Mouse (Mus musculus) limb, embryonic 11.5 days (tissue): ENCODE measurements around the gene Ttll4. TPM values are rescaled to one million over a fixed set of nuclear protein-coding genes. Genes with fewer than 3 reads are reported as not detected.

ENCODE experiments used
- ATAC-seq: fragments of 200-750 bp; cut with Nextera tagmentation; 2 replicates; pipeline ENCODE4 v1.8.0; 2017; ENCODE audit warnings: low read depth; ENCODE audit not compliant: insufficient number of reproducible peaks, low FRiP score, low TSS enrichment
- DNase-seq: peaks from one replicate; pipeline ENCODE4 v3.0.0-alpha.2; 2015; ENCODE audit warnings: low spot score
- H3K27ac ChIP-seq: fragments of 300-500 bp; sonication (generic); replicated peaks from 2 replicates; pipeline ENCODE4 v1.5.1; 2014; ENCODE audit warnings: low read depth, mild to moderate bottlenecking, low read length
- H3K27me3 ChIP-seq: fragments of 300-500 bp; sonication (generic); 2 replicates; pipeline ENCODE4 v1.6.1; 2014; ENCODE audit warnings: mild to moderate bottlenecking, low read length, mixed read lengths; ENCODE audit not compliant: control insufficient read depth, insufficient read depth
- H3K36me3 ChIP-seq: fragments of 300-500 bp; sonication (generic); 2 replicates; pipeline ENCODE4 v1.6.1; 2014; ENCODE audit warnings: mild to moderate bottlenecking, low read length, moderate library complexity, mixed read lengths; ENCODE audit not compliant: control insufficient read depth, insufficient read depth
- H3K4me1 ChIP-seq: fragments of 300-500 bp; sonication (generic); 2 replicates; pipeline ENCODE4 v1.6.1; 2014; ENCODE audit warnings: low read length, mixed read lengths; ENCODE audit not compliant: control insufficient read depth, insufficient read depth
- H3K4me2 ChIP-seq: fragments of 300-500 bp; sonication (generic); 2 replicates; pipeline ENCODE4 v1.6.1; 2014; ENCODE audit warnings: low read depth, mild to moderate bottlenecking, moderate library complexity; ENCODE audit not compliant: severe bottlenecking
- H3K4me3 ChIP-seq: fragments of 300-500 bp; sonication (generic); 2 replicates; pipeline ENCODE4 v1.5.1; 2014; ENCODE audit warnings: low read depth, low read length
- H3K9ac ChIP-seq: fragments of 300-500 bp; sonication (generic); 2 replicates; pipeline ENCODE4 v1.6.1; 2014; ENCODE audit warnings: mild to moderate bottlenecking, low read length
- H3K9me3 ChIP-seq: fragments of 300-500 bp; sonication (generic); 2 replicates; pipeline ENCODE4 v1.6.1; 2016; ENCODE audit warnings: low read length; ENCODE audit not compliant: control insufficient read depth
- WGBS: fragments of 180-500 bp; shearing (Covaris S2); extraction: QIAGEN DNeasy Blood & Tissue Kit; methylation state at CpG from one replicate; pipeline ENCODE4 v1.1.7; 2014; 5-methylcytosine and 5-hydroxymethylcytosine counted together
- polyA plus RNA-seq: library from polyadenylated mRNA; unstranded; fragments of >200 nt; fragmentation: Nextera tagmentation; extraction: Ambion mirVana; gene quantifications from 2 replicates; pipeline ENCODE4 v1.2.1, GENCODE M21; 2014

The Ttll4 gene
- polyA plus RNA-seq, 1 experiment from 2014 or later, result 42.4 TPM

GRCm38 (mm10) chr1:74698353-74698752, 36.8 kb downstream of the Ttll4 start:
- H3K9me3 ChIP-seq, result no peaks in the 10 kb centered on the region
- DNase-seq (no peak), ATAC-seq (no peak)
- H3K27me3 ChIP-seq, result no peaks in the 10 kb centered on the region
- no peak overlapping the region for H3K9ac ChIP-seq
- peaks cover 14% of the 10 kb centered on the region; the same call in 1 of the 2 replicates for H3K36me3 ChIP-seq
- no peak overlapping the region for H3K27ac ChIP-seq
- H3K4me1 ChIP-seq, result no peaks in the 10 kb centered on the region
- 97% methylated on average over 1 of the region's 1 CpGs for WGBS
- H3K4me3 ChIP-seq, result no peak overlapping the region
- H3K4me2 ChIP-seq, result no peak overlapping the region

GRCm38 (mm10) chr1:74698791-74699190, 37.2 kb downstream of the Ttll4 start:
- no peak overlapping the region for H3K4me3 ChIP-seq
- H3K4me2 ChIP-seq, result no peak overlapping the region
- WGBS, result 86% methylated on average over 1 of the region's 1 CpGs
- no peaks in the 10 kb centered on the region for H3K4me1 ChIP-seq
- no peak overlapping the region for H3K9ac ChIP-seq
- H3K9me3 ChIP-seq, result no peaks in the 10 kb centered on the region
- peaks cover 14% of the 10 kb centered on the region; the same call in 1 of the 2 replicates for H3K36me3 ChIP-seq
- ATAC-seq (no peak), DNase-seq (no peak)
- no peak overlapping the region for H3K27ac ChIP-seq
- no peaks in the 10 kb centered on the region for H3K27me3 ChIP-seq

- Histone ChIP-seq H3K9me3 (no peaks in the 10 kb centered on the region), H3K9ac (no peak overlapping the region), H3K4me2 (no peak overlapping the region), H3K4me3 (no peak overlapping the region), H3K27me3 (no peaks in the 10 kb centered on the region), H3K27ac (no peak overlapping the region), H3K4me1 (no peaks in the 10 kb centered on the region), H3K36me3 (peaks cover 4% of the 10 kb centered on the region; the same call in 1 of the 2 replicates)
- DNase-seq, result no peak
- WGBS, result 87% methylated on average over 6 of the region's 6 CpGs
- no peak for ATAC-seq
These were observed 40.6 kb downstream of the Ttll4 start for GRCm38 (mm10) chr1:74702142-74702553.

GRCm38 (mm10) chr1:74704156-74704555, 42.6 kb downstream of the Ttll4 start:
- 85% methylated on average over 3 of the region's 3 CpGs for WGBS
- Histone ChIP-seq H3K4me1 (no peaks in the 10 kb centered on the region), H3K27me3 (no peaks in the 10 kb centered on the region), H3K4me2 (no peak overlapping the region), H3K27ac (no peak overlapping the region), H3K4me3 (no peak overlapping the region), H3K9ac (no peak overlapping the region), H3K9me3 (no peaks in the 10 kb centered on the region), H3K36me3 (no peaks in the 10 kb centered on the region; the same call in 1 of the 2 replicates)
- DNase-seq (no peak), ATAC-seq (no peak)

- H3K4me1 ChIP-seq, result no peaks in the 10 kb centered on the region
- no peak overlapping the region for H3K9ac ChIP-seq
- no peaks in the 10 kb centered on the region for H3K27me3 ChIP-seq
- no peak overlapping the region for H3K4me2 ChIP-seq
- no peak for DNase-seq
- H3K9me3 ChIP-seq, result no peaks in the 10 kb centered on the region
- 70% methylated on average over 5 of the region's 5 CpGs for WGBS
- no peaks in the 10 kb centered on the region for H3K36me3 ChIP-seq
- H3K4me3 ChIP-seq, result no peak overlapping the region
- no peak overlapping the region for H3K27ac ChIP-seq
- no peak for ATAC-seq
These were observed 43.5 kb downstream of the Ttll4 start for GRCm38 (mm10) chr1:74705016-74705415.

GRCm38 (mm10) chr1:74709566-74709965, 48.0 kb downstream of the Ttll4 start:
- H3K4me1 ChIP-seq, result peaks cover 7% of the 10 kb centered on the region; the same call in 1 of the 2 replicates
- H3K36me3 ChIP-seq, result no peaks in the 10 kb centered on the region
- no peak overlapping the region for H3K4me2 ChIP-seq
- 41% methylated on average over 6 of the region's 6 CpGs for WGBS
- H3K4me3 ChIP-seq, result no peak overlapping the region
- no peak overlapping the region for H3K9ac ChIP-seq
- no peaks in the 10 kb centered on the region for H3K9me3 ChIP-seq
- DNase-seq (no peak), ATAC-seq (no peak)
- no peaks in the 10 kb centered on the region for H3K27me3 ChIP-seq
- H3K27ac ChIP-seq, result no peak overlapping the region

- ATAC-seq (no peak), DNase-seq (no peak)
- Histone ChIP-seq H3K36me3 (no peaks in the 10 kb centered on the region), H3K9ac (no peak overlapping the region), H3K4me2 (no peak overlapping the region), H3K9me3 (no peaks in the 10 kb centered on the region), H3K4me3 (no peak overlapping the region), H3K27me3 (no peaks in the 10 kb centered on the region), H3K4me1 (peaks cover 12% of the 10 kb centered on the region; the same call in 1 of the 2 replicates), H3K27ac (no peak overlapping the region)
- WGBS, result 76% methylated on average over 4 of the region's 4 CpGs
These were observed 50.5 kb downstream of the Ttll4 start for GRCm38 (mm10) chr1:74712046-74712445.

- Histone ChIP-seq H3K27ac (no peak overlapping the region), H3K9ac (peak overlapping the region; percentile 79; the same call in 1 of the 2 replicates)
- 35% methylated on average over 5 of the region's 5 CpGs for WGBS
These were observed 51.0 kb downstream of the Ttll4 start for GRCm38 (mm10) chr1:74712461-74713098.

More at GRCm38 (mm10) chr1:74712461-74713098, 51.0 kb downstream of the Ttll4 start:
- no peak for DNase-seq
- Histone ChIP-seq H3K36me3 (no peaks in the 10 kb centered on the region), H3K4me1 (peaks cover 12% of the 10 kb centered on the region; the same call in 1 of the 2 replicates), H3K4me3 (peak overlapping the region; percentile 60), H3K4me2 (peak overlapping the region; percentile 94), H3K27me3 (no peaks in the 10 kb centered on the region), H3K9me3 (no peaks in the 10 kb centered on the region)
- ATAC-seq, result no peak
